17 mouse cellular contexts compared by ENCODE assay signal in the genomic region with DNA sequence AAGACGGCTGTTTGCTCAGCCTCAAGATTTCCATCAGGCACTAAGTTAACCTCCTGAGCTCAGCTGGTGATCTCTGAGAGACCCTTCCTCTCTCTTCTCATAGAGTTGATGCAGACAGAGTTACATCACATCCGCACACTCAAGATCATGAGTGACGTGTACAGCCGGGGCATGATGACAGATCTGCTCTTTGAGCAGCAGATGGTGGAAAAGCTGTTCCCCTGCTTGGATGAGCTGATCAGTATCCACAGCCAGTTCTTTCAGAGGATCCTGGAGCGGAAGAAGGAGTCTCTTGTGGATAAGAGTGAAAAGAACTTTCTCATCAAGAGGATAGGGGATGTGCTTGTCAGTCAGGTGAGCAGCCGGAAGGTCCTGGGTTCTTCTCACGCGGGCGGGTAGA.
"Had no signal": no experiment of that assay in that cellular context is flagged by ENCODE, and none has a peak within 500 bp of the region (broad histone marks: within the 10 kb centered on the region; RNA-seq: fewer than 3 reads in every experiment).

No protein-coding gene starts in this region.

- H3K4me1 ChIP-seq: liver, embryonic 15.5 days; midbrain, embryonic 15.5 days; neural tube, embryonic 13.5 days had no signal

- H3K4me2 ChIP-seq: liver, embryonic 11.5 days; liver, embryonic 15.5 days; midbrain, embryonic 15.5 days; neural tube, embryonic 13.5 days had no signal

- H3K9me3 ChIP-seq: limb, embryonic 10.5 days; liver, embryonic 15.5 days; midbrain, embryonic 15.5 days; neural tube, embryonic 13.5 days had no signal

- H3K27me3 ChIP-seq: liver, embryonic 15.5 days; midbrain, embryonic 15.5 days; neural tube, embryonic 13.5 days had no signal

- DNase-seq: kidney, adult 8-10 months; kidney, postnatal 36 days; lung, adult 2 months; lung, postnatal 36 days; retina, postnatal 1 day; right cerebral cortex, postnatal 25 days; thymus, postnatal 4 days had no signal

- H3K36me3 ChIP-seq: midbrain, embryonic 15.5 days had no signal

- H3K27ac ChIP-seq: kidney, postnatal 0 days; left cerebral cortex, adult 2 months; limb, embryonic 10.5 days; liver, embryonic 15.5 days; midbrain, embryonic 15.5 days; neural tube, embryonic 13.5 days; stomach, postnatal 0 days had no signal

- ATAC-seq: intestine, postnatal 0 days; lung, postnatal 0 days; midbrain, embryonic 15.5 days had no signal

- H3K4me3 ChIP-seq: left cerebral cortex, adult 2 months; limb, embryonic 10.5 days; liver, embryonic 15.5 days; midbrain, embryonic 15.5 days; neural tube, embryonic 13.5 days had no signal

- H3K9ac ChIP-seq: liver, embryonic 15.5 days; midbrain, embryonic 15.5 days; neural tube, embryonic 13.5 days had no signal
